Mouse (Mus musculus): ENCODE measurements around the gene Myo10. TPM values are rescaled to one million over a fixed set of nuclear protein-coding genes. Genes with fewer than 3 reads are reported as not detected.

The Myo10 gene
- polyA plus RNA-seq, 1 experiment: 0.45 TPM

- Histone ChIP-seq H3K36me3 (ENCODE audit: control insufficient read depth) (no peaks in the 10 kb centered on the region), H3K4me1 (ENCODE audit: control insufficient read depth) (peaks cover 17% of the 10 kb centered on the region)
Measured at GRCm38 (mm10) chr15:25653680-25654079, 31.4 kb downstream of the Myo10 start.

GRCm38 (mm10) chr15:25662833-25663519, 40.7 kb downstream of the Myo10 start:
- TF ChIP-seq GATA1 (IDR thresholded peaks at IDR 0.05; ENCODE audit: low read length) (no peak), TAL1 (IDR thresholded peaks at IDR 0.05; ENCODE audit: low read length) (no peak)
- H3K36me3 ChIP-seq (ENCODE audit: control insufficient read depth): no peaks in the 10 kb centered on the region
- H3K4me1 ChIP-seq (ENCODE audit: control insufficient read depth): no peaks in the 10 kb centered on the region
- H3K4me3 ChIP-seq (replicated peaks): no peak overlapping the region
- H3K27me3 ChIP-seq (ENCODE audit: control insufficient read depth): no peaks in the 10 kb centered on the region
- H3K9me3 ChIP-seq (ENCODE audit: control insufficient read depth, low read length): no peaks in the 10 kb centered on the region

More at GRCm38 (mm10) chr15:25653680-25654079, 31.4 kb downstream of the Myo10 start:
- TF ChIP-seq TAL1 (IDR thresholded peaks at IDR 0.05; ENCODE audit: low read length): no peak
- no peak for TF ChIP-seq GATA1 (IDR thresholded peaks at IDR 0.05; ENCODE audit: low read length)
- Histone ChIP-seq H3K9me3 (ENCODE audit: control insufficient read depth, low read length) (no peaks in the 10 kb centered on the region), H3K4me3 (replicated peaks) (no peak overlapping the region), H3K27me3 (ENCODE audit: control insufficient read depth) (no peaks in the 10 kb centered on the region)

GRCm38 (mm10) chr15:25669283-25670247, 47.2 kb downstream of the Myo10 start:
- no peak for TF ChIP-seq GATA1 (IDR thresholded peaks at IDR 0.05; ENCODE audit: low read length)
- no peak for TF ChIP-seq TAL1 (IDR thresholded peaks at IDR 0.05; ENCODE audit: low read length)
- Histone ChIP-seq H3K36me3 (ENCODE audit: control insufficient read depth) (no peaks in the 10 kb centered on the region), H3K9me3 (ENCODE audit: control insufficient read depth, low read length) (no peaks in the 10 kb centered on the region), H3K4me3 (replicated peaks) (no peak overlapping the region), H3K27me3 (ENCODE audit: control insufficient read depth) (no peaks in the 10 kb centered on the region), H3K4me1 (ENCODE audit: control insufficient read depth) (no peaks in the 10 kb centered on the region)

GRCm38 (mm10) chr15:25673231-25673980, 51.1 kb downstream of the Myo10 start:
- Histone ChIP-seq H3K4me1 (ENCODE audit: control insufficient read depth) (no peaks in the 10 kb centered on the region), H3K4me3 (replicated peaks) (no peak overlapping the region), H3K9me3 (ENCODE audit: control insufficient read depth, low read length) (no peaks in the 10 kb centered on the region), H3K27me3 (ENCODE audit: control insufficient read depth) (no peaks in the 10 kb centered on the region), H3K36me3 (ENCODE audit: control insufficient read depth) (no peaks in the 10 kb centered on the region)
- TF ChIP-seq TAL1 (IDR thresholded peaks at IDR 0.05; ENCODE audit: low read length) (no peak), GATA1 (IDR thresholded peaks at IDR 0.05; ENCODE audit: low read length) (no peak)

GRCm38 (mm10) chr15:25674099-25674931, 52.0 kb downstream of the Myo10 start:
- Histone ChIP-seq H3K27me3 (ENCODE audit: control insufficient read depth) (no peaks in the 10 kb centered on the region), H3K4me3 (replicated peaks) (no peak overlapping the region), H3K9me3 (ENCODE audit: control insufficient read depth, low read length) (no peaks in the 10 kb centered on the region), H3K4me1 (ENCODE audit: control insufficient read depth) (no peaks in the 10 kb centered on the region), H3K36me3 (ENCODE audit: control insufficient read depth) (no peaks in the 10 kb centered on the region)
- no peak for TF ChIP-seq GATA1 (IDR thresholded peaks at IDR 0.05; ENCODE audit: low read length)

GRCm38 (mm10) chr15:25674932-25675250, 52.6 kb downstream of the Myo10 start:
- TF ChIP-seq TAL1 (IDR thresholded peaks at IDR 0.05; ENCODE audit: low read length) (no peak), GATA1 (IDR thresholded peaks at IDR 0.05; ENCODE audit: low read length) (no peak)
- H3K36me3 ChIP-seq (ENCODE audit: control insufficient read depth): no peaks in the 10 kb centered on the region
- H3K9me3 ChIP-seq (ENCODE audit: control insufficient read depth, low read length): no peaks in the 10 kb centered on the region
- H3K4me1 ChIP-seq (ENCODE audit: control insufficient read depth): no peaks in the 10 kb centered on the region
- no peak overlapping the region for H3K4me3 ChIP-seq (replicated peaks)
- H3K27me3 ChIP-seq (ENCODE audit: control insufficient read depth): no peaks in the 10 kb centered on the region

- Histone ChIP-seq H3K4me1 (ENCODE audit: control insufficient read depth) (no peaks in the 10 kb centered on the region), H3K9me3 (ENCODE audit: control insufficient read depth, low read length) (no peaks in the 10 kb centered on the region), H3K27me3 (ENCODE audit: control insufficient read depth) (no peaks in the 10 kb centered on the region), H3K4me3 (replicated peaks) (no peak overlapping the region), H3K36me3 (ENCODE audit: control insufficient read depth) (no peaks in the 10 kb centered on the region)
- no peak for TF ChIP-seq TAL1 (IDR thresholded peaks at IDR 0.05; ENCODE audit: low read length)
- TF ChIP-seq GATA1 (IDR thresholded peaks at IDR 0.05; ENCODE audit: low read length): no peak
Measured at GRCm38 (mm10) chr15:25675359-25675758, 53.0 kb downstream of the Myo10 start.

GRCm38 (mm10) chr15:25676056-25676785, 53.9 kb downstream of the Myo10 start:
- TF ChIP-seq TAL1 (IDR thresholded peaks at IDR 0.05; ENCODE audit: low read length) (no peak), GATA1 (IDR thresholded peaks at IDR 0.05; ENCODE audit: low read length) (no peak)
- H3K9me3 ChIP-seq (ENCODE audit: control insufficient read depth, low read length): no peaks in the 10 kb centered on the region
- H3K4me3 ChIP-seq (replicated peaks): no peak overlapping the region
- no peaks in the 10 kb centered on the region for H3K36me3 ChIP-seq (ENCODE audit: control insufficient read depth)
- no peaks in the 10 kb centered on the region for H3K27me3 ChIP-seq (ENCODE audit: control insufficient read depth)
- no peaks in the 10 kb centered on the region for H3K4me1 ChIP-seq (ENCODE audit: control insufficient read depth)
